Mouse (Mus musculus) embryo, embryonic 11.5 days (tissue): ENCODE measurements around the gene 1700025G04Rik.

Source experiments
- DNase-seq: peaks from one replicate; pipeline ENCODE4 v3.0.0-alpha.2; 2012; ENCODE audit warnings: low read depth, low spot score

Gene 1700025G04Rik

DNA sequence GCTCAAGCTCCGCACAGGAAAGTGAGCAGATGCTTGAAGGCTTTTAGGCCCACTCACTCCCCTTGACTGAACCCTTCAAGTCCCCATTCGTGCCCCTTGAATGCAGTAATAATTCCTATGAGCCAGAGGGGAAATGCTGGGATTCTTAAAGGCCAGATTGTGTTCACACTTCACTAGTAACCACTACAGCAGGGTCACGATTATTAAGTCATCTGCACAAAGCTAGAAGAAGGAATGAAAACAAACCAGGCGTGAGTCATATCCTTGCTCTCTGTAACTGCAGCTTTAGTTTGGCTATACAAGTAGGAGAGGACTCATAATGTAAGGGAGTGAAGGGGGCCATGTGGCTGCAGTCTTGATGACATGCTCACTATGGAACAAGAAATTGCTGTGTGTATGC is 182.9 kb downstream of the 1700025G04Rik start:
- DNase-seq = no peak

DNA sequence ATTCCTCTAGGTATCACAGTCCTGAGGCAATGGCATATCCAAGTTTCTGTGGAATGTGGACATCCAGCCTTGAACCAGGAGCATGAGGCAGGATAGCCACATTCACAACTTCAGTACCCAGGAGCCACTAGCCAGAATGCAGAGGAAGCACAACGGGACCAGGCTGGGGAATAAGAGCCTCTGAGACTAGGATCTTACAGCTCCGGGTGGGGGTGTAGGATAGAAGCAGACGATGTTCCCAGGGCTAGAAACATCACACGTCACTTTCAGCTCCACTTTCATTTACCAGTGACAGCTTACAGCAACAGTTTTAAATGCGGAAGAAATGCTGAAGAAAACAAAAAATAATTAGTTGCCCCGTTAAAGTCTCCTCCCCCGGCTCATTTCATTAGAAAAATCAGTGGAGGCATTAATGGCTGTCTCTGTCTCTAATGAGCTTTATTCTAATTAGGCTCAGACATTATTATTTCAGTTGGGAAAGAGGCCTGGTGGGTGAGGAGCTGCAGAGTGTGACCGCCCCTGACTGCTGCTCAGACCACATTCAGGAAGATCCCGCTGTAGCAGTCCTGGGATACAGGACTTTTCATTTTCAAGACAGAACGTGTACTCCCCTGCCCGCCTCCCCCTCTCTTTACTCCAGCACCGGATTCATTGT is 189.1 kb downstream of the 1700025G04Rik start:
- DNase-seq = no peak

GRCm38 (mm10) chr1:151899964-151900363 is 190.0 kb downstream of the 1700025G04Rik start:
- no peak for DNase-seq

DNA sequence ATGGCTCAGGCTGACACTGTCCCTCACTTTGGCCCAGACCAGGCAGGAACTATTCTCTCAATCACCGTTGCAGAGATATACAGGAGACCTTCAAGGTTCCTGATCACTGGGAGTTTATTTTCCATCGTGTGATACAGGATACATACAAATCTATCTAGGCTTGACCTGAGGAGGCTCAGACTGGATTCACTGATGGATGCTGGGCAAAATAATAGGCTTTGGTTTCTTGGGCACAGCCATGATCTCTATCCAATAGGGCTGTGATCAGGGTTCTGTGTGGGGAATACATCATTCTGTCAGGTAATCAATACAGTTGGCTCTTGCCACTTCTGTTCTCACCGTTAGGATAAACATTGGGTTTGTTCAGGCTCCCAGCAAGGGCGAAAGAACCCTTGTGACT is 194.5 kb downstream of the 1700025G04Rik start:
- no peak for DNase-seq

GRCm38 (mm10) chr1:151893976-151894375 is 195.9 kb downstream of the 1700025G04Rik start:
- DNase-seq = no peak

DNA sequence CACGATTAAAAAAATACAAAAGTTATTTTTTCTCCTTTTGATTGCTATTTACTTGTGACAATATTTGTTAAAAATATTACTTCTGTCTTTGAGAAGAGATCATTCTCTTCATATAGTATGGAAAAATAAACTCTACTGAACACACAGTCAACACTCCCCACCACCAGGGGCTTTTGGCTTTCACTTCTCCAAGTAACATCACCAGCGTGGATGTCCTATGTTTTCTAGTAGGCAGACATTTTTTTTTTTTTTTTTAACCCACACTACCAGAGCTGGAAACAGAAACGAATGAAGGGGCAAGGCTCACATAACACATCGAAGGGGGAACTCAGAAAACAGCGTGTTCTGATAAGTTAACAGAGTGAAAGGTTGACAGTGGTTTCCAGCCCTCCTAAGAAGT is 197.9 kb downstream of the 1700025G04Rik start:
- no peak for DNase-seq

DNA sequence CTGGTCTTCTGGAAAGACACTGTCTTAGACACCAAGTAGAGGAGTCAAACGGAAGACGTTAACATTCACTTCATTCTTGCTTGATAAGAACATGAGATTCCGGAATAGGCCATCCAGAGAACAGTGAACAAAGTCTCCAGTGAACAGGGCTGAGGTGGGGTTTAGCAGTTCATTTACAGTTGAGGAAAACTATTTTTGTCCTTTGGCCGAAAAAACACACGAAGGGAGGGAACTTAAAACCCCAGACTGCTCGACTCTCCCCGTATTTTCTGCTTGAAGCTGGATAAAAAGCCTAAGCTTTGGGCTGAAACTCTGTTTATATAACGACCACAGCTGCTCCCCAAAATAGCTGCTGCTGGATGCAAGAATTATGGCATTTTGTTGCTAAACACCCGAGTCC is 198.7 kb downstream of the 1700025G04Rik start:
- no peak for DNase-seq

DNA sequence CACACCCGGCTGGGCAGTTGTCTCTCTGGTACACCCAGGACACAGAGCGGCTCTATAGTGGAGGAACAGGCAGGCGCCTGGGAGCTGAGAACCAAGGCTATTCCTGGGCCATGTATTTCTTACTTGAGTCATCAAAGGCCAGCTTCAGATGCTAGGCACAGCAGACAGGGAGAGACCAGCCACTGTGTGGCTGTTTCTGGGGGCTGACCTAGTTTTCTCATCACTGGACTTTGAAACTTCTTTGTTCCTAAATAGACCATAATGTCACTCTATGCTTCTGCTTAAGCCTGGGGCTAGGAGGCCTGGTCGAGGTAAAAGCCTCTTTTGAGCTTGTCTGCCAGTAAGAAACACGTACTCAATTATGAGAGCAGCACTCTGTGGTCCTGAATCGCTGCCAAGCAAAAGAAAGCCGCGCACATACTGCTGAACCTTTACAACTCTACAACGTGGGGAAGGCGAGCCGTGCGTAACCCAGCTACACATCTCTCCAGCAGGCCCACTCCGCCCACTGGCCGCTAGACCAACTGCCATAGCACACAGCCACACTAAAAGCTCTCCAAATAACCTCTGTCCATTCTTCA is 199.8 kb downstream of the 1700025G04Rik start:
- no peak for DNase-seq

DNA sequence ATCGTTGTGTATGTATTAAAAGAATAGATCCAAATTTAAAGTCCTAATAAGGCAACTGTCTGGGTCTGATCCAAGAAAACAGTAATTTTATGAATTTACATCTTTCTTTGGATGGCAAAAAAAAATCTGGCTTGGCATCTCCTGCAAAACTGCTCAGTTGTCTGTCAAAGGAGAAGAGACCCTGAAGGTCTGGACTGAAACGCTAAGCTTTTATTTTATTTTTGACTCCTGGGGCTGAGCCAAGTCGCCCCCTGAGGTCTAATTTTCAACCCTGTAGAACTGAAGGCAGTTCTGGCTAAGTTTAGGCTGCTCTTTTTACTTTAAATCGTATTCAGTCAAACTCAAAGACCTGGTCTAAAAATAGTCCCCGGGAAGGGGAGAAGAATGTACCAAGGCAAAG is 202.3 kb downstream of the 1700025G04Rik start:
- no peak for DNase-seq

DNA sequence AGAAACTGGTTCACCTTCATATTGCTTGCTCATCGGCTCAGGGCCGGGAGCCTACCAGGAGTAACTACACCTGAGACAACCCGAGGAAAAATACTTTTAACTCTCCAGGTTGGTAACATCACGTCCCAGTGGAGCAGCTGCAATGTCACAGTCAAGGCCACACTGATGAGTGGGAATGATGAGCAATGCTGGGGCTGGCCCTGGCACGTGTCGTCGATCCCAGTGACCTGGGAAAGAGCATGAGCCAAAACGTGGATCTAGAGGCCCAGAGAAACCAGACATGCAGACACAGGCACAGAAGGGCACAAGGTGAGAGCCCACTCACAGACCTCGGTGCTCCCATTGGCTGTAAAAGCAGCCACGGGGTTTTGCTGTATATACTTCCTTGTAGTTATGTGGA is 202.8 kb downstream of the 1700025G04Rik start:
- DNase-seq = no peak

- DNase-seq = no peak
Observed at GRCm38 (mm10) chr1:151886171-151886570, 203.8 kb downstream of the 1700025G04Rik start.

DNA sequence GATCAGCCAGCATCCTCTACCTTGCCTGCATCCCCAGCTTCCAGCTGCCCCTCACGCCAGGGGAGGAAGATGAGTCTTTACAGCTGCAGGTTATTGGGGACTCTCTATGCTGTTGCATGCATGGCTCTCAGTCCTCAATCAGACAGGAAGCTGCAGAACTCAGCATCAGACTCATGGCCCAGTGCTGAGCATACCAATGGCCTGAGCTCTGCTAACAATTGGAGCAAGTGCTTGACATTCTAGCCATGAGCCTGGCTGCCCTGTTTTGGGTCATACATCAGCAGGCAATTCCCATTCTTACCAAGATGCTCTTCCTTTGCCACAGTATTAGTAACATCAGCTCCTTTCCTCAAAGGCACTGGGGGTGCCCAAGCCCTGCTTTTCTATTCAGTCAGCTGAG is 208.7 kb downstream of the 1700025G04Rik start:
- DNase-seq = no peak

- no peak for DNase-seq
Observed at GRCm38 (mm10) chr1:151880731-151881130, 209.2 kb downstream of the 1700025G04Rik start.

GRCm38 (mm10) chr1:151879966-151880365 is 210.0 kb downstream of the 1700025G04Rik start:
- DNase-seq = no peak

DNA sequence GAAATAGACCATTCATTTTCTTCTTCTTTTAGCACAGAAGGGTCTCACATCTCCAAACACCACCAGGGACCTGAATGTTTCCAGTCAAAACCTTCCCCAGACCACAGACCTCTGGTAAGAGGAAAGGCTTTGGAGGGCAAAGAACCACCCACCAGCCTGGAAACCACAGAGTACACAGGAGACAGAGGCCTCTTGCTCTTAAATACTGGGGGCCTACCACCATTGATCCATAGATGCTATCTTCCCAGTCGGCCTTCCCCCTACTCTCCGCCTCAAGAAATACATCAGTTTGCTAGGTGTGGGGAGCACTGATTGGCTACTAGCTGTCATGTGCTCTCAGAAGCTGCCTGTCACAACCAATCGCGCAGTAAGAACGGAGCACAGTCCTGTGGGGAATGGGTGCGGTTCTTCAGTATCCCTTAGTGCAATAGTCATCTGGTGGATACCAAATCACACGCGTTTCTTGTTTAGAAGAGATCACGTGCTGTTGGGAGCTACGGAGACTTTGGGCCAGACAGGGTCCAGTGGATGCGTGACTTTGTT is 210.5 kb downstream of the 1700025G04Rik start:
- DNase-seq = no peak

DNA sequence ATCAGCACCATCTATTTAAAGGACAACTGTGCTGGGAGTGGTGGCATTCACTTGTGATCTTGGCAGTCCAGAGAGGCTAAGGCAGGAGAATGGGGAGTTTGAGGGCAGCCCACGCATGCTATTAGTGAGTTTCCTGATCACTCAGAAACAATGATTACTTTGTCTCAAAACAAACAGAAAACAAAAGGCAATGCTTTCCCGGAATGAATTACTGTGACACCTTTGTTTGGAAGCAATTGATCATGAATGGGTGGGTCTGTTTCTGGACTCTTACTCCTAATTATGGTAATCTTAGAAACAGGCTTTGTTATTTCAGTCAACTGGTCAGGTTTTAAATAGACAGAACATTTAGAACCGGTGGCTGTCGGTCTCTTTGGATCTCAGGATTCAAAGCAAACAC is 211.5 kb downstream of the 1700025G04Rik start:
- no peak for DNase-seq

GRCm38 (mm10) chr1:151872971-151873370 is 217.0 kb downstream of the 1700025G04Rik start:
- DNase-seq = no peak

- no peak for DNase-seq
Observed at GRCm38 (mm10) chr1:151864326-151864725, 225.6 kb downstream of the 1700025G04Rik start.

- DNase-seq = no peak
Observed at GRCm38 (mm10) chr1:151863797-151864147, 226.2 kb downstream of the 1700025G04Rik start.

DNA sequence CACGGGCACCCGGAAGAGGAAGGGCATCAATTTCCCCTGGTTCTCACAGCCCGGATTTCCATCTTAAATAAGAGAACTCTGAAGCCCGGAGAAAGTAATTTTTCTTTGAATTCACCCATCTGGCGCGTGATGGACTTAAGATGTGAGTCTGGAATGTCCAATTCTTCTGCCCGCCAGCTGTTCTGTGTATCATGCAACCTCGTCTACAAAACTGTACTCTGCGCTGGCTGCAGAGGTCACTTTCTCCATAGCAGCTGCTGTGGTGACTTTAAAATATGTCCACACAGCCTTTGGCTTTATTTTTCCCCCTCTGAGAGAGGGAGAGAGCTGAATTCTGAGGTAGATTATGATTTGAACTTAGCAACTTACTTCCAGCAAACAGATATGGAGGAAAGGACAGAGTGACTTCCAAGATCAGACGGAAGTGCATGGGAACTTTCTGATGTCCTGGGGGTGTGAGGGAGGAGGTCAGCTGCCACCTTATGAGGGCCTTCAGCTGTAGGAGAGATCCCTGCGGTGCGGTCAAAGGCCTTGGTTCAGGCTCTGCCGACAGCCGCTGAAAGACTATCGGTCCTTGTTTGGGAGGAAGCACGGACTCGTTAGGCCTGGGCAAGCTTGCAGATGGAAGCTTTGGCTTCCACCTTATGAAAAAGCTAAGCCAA is 226.7 kb downstream of the 1700025G04Rik start:
- DNase-seq = no peak

DNA sequence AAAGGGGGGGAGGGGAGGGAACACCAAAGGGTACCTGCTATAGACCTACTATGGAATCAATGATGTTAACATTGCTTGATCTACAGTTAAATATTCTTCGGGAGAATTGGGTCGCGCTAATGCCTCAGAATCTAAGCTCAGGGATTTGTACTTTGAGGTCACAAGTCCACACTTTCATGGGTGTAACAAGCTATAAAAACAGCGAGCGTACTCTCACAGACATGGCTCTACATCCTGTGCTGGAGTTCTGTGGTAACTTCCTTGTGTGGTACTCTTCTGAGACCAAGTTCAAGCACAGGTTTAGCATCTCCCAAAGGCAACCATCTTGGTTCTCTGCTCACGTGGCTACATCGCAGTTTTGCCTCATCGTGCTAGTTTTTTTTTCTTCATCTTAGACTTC is 227.8 kb downstream of the 1700025G04Rik start:
- no peak for DNase-seq

GRCm38 (mm10) chr1:151861334-151861995 is 228.5 kb downstream of the 1700025G04Rik start:
- DNase-seq = no peak
